Mouse (Mus musculus): ENCODE measurements around the gene Naalad2.
A peak's percentile ranks its signal among the peaks of the same experiment; 100 is the strongest.
"Not testable (repeated sequence)": the region's sequence is repeated elsewhere in the genome, so short reads cannot be mapped to it uniquely, and the experiment has no call there.

Naalad2 gene

DNA sequence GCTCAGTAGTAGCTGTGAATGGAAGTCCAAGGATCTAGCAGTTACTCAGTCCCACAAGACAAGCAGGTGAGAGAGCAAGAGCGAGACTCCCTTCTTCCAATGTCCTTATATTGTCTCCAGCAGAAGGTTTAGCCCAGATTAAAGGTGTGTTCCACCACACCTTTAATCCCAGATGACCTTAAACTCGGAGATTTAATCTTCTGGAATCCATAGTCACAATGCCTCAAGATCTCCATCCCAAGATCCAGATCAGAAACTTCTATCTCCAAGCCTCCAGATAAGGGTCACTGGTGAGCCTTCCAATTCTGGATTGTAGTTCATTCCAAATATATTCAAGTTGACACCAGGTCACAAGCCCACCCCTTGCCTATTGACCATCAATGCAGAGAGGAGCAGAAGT is at the start of gene Naalad2:
TSS of gene Naalad2 (minus strand) at position 101 of the 400 bp plus-strand sequence.
- DNase-seq (ENCODE audit: low spot score), result not testable (repeated sequence)

DNA sequence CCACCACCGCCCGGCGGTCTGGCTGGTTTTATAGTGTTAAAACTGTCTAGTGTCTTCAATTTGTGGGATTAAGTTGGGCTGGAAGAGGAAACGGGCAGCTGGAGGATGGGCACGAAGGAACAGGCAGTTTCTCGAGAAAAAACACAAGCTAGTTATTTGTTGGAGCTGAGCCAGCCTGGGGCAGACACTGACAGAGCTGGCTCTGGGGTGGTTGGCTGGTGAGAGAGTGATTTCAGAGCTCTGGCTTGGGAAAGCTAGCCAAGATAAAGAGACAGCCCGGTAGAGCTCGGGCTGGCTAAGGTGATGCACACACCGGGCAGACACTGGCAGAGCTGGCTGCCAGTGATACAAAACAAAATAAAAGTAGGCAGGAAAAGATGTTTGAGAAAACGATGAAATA is 28.9 kb upstream of the Naalad2 start:
- no peak for DNase-seq (ENCODE audit: low spot score)

DNA sequence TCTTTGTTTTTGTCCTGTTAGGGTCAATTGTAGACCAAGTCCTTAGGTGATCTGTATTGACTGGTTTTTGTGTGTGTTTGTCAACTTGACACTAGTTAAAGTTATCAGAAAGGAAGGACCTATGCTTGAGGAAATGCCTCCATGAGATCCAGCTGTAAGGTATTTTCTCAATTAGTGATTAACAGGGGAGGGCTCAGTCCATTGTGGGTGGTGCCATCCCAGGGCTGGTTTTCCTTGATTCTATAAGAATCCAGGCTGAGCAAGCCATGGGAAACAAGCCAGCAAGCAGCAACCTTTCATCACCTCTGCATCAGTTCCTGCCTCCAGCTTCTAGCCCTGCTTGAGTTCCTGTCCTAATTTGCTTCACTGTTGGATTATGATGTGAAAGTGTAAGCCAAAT is 27.6 kb upstream of the Naalad2 start, which contains the start of gene Mbd3l2:
TSS of gene Mbd3l2 (plus strand) at position 301 of the 400 bp plus-strand sequence.
- no peak for DNase-seq (ENCODE audit: low spot score)

GRCm38 (mm10) chr9:18412371-18412770 is 9.6 kb upstream of the Naalad2 start:
- not testable (repeated sequence) for DNase-seq (ENCODE audit: low spot score)

DNA sequence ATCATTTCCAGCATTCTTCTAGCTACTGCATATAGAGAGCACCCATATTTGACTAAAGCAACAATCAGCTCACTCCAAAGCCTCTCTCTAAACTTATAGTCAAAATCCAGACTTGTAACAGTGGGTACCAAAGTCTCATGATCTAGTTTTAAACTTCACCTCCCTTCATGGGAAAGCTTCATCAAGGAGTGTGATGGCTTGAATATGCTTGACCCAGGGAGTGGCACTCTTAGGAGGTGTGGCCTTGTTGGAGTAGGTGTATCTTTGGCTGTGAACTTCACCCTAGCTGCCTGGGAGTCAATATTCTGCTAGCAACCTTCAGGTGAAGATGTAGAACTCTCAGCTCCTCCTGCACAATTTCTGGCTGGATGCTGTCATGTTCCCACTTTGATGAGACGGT is 1.3 kb upstream of the Naalad2 start, which contains the start of gene Ubtfl1:
TSS of gene Ubtfl1 (plus strand) at position 301 of the 400 bp plus-strand sequence.
- DNase-seq (ENCODE audit: low spot score), result no peak

- DNase-seq (ENCODE audit: low spot score), result no peak
These were observed 3.2 kb downstream of the Naalad2 start for GRCm38 (mm10) chr9:18399629-18400028.

- DNase-seq (ENCODE audit: low spot score), result no peak
These were observed 17.0 kb downstream of the Naalad2 start for GRCm38 (mm10) chr9:18385782-18386181.

DNA sequence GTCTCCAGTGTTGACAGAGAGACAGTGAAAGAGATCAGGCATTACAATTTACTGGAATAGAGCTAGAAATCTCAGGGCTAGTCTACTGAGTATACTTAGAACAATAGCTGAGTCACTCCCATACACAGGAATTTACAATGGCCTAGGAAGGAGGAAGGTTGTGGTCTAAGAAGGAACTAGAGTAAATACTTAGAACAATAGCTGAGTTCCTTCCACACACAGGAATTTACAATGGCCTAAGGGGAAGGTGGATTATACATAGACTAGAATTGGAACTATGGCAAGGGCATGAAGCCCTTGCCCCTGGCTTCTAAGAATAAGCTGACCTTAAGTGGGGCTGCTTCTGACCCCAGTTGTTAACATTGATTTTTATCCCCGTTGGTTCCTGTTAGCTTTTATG is 29.8 kb downstream of the Naalad2 start:
- DNase-seq (ENCODE audit: low spot score), result not testable (repeated sequence)

DNA sequence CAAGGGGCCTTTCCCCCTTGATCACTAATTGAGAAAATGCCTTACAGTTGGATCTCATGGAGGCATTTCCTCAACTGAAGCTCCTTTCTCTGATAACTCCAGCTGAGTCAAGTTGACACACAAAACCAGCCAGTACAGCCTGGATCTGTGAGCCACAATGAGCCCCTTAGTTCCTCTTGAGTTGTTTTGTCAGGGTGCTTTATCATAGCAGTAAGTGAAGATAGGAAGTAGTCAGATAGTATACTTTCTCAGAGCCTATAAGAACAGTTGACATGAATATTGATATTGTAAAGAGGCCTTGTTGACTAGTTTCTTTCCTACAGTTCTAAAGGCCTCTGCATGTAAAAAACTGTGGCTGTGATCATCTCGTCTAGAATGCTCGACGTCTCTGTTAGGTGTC is 82.8 kb downstream of the Naalad2 start:
- DNase-seq (ENCODE audit: low spot score), result no peak

DNA sequence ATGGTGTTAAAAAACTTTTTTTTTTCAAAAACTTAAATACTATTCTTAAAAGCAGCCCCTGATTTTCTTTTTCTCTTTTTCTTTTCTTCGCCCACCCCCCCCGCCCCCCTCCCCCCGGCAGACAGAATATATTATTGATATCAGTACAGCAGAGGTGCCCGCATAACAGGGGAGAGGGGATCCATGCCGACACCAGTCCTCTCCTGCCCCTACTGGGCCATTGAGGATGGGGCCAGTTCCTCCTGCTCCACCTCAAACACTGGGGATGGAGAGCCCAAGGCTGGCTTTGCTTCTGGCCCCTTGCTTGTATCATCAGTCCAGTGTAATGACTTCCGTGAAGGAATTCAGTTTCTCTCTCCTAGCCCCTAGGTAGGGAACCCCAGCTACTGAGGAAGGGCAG is 104.5 kb downstream of the Naalad2 start:
- DNase-seq (ENCODE audit: low spot score), result no peak

- no peak for DNase-seq (ENCODE audit: low spot score)
These were observed 109.6 kb downstream of the Naalad2 start for GRCm38 (mm10) chr9:18293026-18293781.

- no peak for DNase-seq (ENCODE audit: low spot score)
These were observed 110.3 kb downstream of the Naalad2 start for GRCm38 (mm10) chr9:18292443-18292922.

GRCm38 (mm10) chr9:18291571-18292429 is 111.0 kb downstream of the Naalad2 start, which contains the start of gene Chordc1:
Gene Chordc1, plus strand, starts transcription at chr9:18292125.
- DNase-seq (ENCODE audit: low spot score), result peak; percentile 65

DNA sequence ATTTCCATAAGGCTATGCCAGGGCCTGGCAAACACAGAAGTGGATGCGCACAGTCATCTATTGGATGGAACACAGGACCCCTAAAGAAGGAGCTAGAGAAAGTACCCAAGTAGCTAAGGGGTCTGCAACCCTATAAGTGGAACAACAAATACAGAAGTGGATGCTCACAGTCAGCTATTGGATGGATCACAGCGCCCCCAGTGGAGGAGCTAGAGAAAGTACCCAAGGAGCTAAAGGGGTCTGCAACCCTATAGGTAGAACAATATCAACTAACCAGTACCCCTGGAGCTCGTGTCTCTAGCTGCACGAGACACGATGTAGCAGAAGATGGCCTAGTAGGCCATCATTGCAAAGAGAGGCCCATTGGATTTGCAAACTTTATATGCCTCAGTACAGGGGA is 124.1 kb downstream of the Naalad2 start:
- DNase-seq (ENCODE audit: low spot score), result not testable (repeated sequence)

DNA sequence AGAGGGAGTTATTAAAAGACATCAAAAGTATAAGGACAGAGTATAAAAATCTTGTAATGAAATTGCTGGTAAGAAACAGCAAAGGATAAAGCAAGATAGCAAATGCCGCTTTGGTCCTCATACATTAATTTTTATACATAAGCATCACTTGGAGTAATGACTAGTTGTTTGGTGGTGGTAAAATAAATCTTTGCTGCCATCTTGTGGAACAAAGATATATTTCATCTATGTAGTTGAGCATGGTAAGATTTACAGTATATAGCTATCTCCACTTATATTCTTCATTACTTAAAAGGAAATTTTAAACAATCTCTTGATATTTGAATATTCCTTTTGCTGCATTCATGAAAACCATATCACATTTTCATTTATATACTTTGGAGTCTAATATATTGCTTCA is 125.3 kb downstream of the Naalad2 start:
- no peak for DNase-seq (ENCODE audit: low spot score)

- no peak for DNase-seq (ENCODE audit: low spot score)
These were observed 126.0 kb downstream of the Naalad2 start for GRCm38 (mm10) chr9:18276844-18277243.

DNA sequence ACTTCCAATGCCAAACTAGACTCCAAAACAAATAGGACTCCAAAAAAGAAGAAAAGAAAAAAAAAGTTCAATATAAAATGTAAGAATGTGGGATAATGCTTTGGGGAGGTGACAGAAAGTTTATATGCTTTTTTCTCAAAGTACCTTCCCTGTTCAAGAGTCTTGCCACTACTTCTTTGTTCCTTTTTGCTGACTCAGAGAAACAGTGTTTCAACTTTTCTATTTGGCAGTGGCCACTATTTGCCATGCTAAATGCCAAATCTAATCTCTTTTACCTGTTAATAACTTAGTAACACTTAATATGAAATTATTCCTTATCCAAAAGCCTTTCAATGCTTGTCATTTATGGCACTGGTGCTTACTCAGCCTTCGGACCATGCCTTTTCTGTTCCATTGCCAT is 126.9 kb downstream of the Naalad2 start:
- DNase-seq (ENCODE audit: low spot score), result no peak
